Mouse (Mus musculus) limb, embryonic 12.5 days (tissue): ENCODE results near the gene Zkscan14. TPM values are rescaled to one million over a fixed set of nuclear protein-coding genes. Genes with fewer than 3 reads are reported as not detected.

Experiments
- ATAC-seq: fragments of 200-750 bp; cut with Nextera tagmentation; 2 replicates; pipeline ENCODE4 v1.8.0; 2017; ENCODE audit warnings: low read depth, moderate TSS enrichment; ENCODE audit not compliant: insufficient number of reproducible peaks, insufficient read depth, low FRiP score, low TSS enrichment
- H3K27ac ChIP-seq: fragments of 300-500 bp; sonication (generic); 2 replicates; pipeline ENCODE4 v1.5.1; 2016; ENCODE audit warnings: mild to moderate bottlenecking, moderate library complexity
- H3K27me3 ChIP-seq: fragments of 300-500 bp; sonication (generic); 2 replicates; pipeline ENCODE4 v1.6.1; 2016; ENCODE audit warnings: mild to moderate bottlenecking, moderate library complexity
- H3K36me3 ChIP-seq: fragments of 300-500 bp; sonication (generic); 2 replicates; pipeline ENCODE4 v1.6.1; 2016; ENCODE audit warnings: mild to moderate bottlenecking, moderate library complexity
- H3K4me1 ChIP-seq: fragments of 300-500 bp; sonication (generic); replicated peaks from 2 replicates; pipeline ENCODE4 v1.6.1; 2016
- H3K4me2 ChIP-seq: fragments of 300-500 bp; sonication (generic); 2 replicates; pipeline ENCODE4 v1.6.1; 2016; ENCODE audit warnings: mild to moderate bottlenecking, moderate library complexity
- H3K4me3 ChIP-seq: fragments of 300-500 bp; sonication (generic); replicated peaks from 2 replicates; pipeline ENCODE4 v1.5.1; 2016; ENCODE audit warnings: mild to moderate bottlenecking
- H3K9ac ChIP-seq: fragments of 300-500 bp; sonication (generic); replicated peaks from 2 replicates; pipeline ENCODE4 v1.6.1; 2016; ENCODE audit warnings: mild to moderate bottlenecking, moderate library complexity
- H3K9me3 ChIP-seq: fragments of 300-500 bp; sonication (generic); 2 replicates; pipeline ENCODE4 v1.6.1; 2016; ENCODE audit warnings: mild to moderate bottlenecking, moderate library complexity
- WGBS: fragments of 180-500 bp; shearing (Covaris S2); methylation state at CpG from one replicate; pipeline ENCODE4 v1.1.7; 2016; 5-methylcytosine and 5-hydroxymethylcytosine counted together
- polyA plus RNA-seq: library from polyadenylated mRNA; unstranded; fragments of >200 nt; fragmentation: Nextera tagmentation; extraction: Ambion mirVana; gene quantifications from 2 replicates; pipeline ENCODE4 v1.2.1, GENCODE M21; 2016

Zkscan14 gene
- polyA plus RNA-seq, 1 experiment from 2014 or later: 9.1 TPM

DNA sequence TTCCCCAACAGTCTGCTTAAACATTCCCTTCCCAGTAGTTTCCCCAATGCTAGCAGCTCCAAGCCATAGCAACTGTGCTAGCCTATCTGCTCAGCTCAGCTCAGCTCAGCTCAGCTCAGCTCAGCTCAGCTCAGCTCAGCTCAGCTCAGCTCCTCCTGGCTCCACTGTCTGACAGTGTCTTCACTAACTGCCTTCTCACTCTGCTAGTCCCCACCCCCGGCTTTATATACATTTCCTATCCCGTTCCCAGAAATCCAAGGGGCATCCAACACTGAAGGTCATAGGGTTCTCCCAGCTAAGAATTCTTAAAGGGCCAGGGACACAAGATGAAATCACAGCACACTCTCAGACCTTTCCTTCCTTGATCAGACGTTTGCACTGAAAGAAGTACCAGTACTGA, 37.0 kb downstream of the Zkscan14 start:
- Histone ChIP-seq H3K27ac (no peak overlapping the region), H3K27me3 (no peaks in the 10 kb centered on the region), H3K4me1 (peaks cover 23% of the 10 kb centered on the region), H3K9ac (0 out of 2 replicates have a peak overlapping the region, but pooled peaks have one; percentile 8), H3K4me3 (no peak overlapping the region), H3K9me3 (no peaks in the 10 kb centered on the region), H3K36me3 (peaks cover 53% of the 10 kb centered on the region), H3K4me2 (no peak overlapping the region)
- 69% methylated on average over 3 of the region's 3 CpGs for WGBS
- ATAC-seq: no peak

DNA sequence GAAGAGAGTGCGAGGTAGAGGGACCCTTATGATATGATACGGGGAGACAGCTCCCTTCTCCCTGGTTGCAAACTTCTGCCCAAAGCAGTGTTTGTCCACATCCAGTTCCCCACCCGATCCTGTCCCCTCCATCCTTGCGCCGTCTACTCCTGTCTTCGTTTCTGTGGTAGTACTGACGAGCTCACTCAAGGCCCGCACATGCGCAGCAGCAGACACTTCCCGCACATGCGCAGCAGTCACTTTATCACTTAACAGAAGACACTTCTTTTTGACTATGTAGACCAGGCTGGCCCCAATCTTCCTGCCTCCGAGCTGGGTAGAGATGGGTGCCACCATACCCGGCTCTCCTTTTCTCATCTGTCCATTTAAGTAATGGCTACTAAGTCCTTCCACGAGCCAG, 40.3 kb downstream of the Zkscan14 start:
- H3K4me3 ChIP-seq: no peak overlapping the region
- WGBS: 93% methylated on average over 14 of the region's 14 CpGs
- no peak overlapping the region for H3K27ac ChIP-seq
- H3K27me3 ChIP-seq: no peaks in the 10 kb centered on the region
- no peaks in the 10 kb centered on the region for H3K9me3 ChIP-seq
- H3K4me1 ChIP-seq: peaks cover 9% of the 10 kb centered on the region
- H3K4me2 ChIP-seq: no peak overlapping the region
- no peak for ATAC-seq
- no peak overlapping the region for H3K9ac ChIP-seq
- H3K36me3 ChIP-seq: peaks cover 85% of the 10 kb centered on the region

DNA sequence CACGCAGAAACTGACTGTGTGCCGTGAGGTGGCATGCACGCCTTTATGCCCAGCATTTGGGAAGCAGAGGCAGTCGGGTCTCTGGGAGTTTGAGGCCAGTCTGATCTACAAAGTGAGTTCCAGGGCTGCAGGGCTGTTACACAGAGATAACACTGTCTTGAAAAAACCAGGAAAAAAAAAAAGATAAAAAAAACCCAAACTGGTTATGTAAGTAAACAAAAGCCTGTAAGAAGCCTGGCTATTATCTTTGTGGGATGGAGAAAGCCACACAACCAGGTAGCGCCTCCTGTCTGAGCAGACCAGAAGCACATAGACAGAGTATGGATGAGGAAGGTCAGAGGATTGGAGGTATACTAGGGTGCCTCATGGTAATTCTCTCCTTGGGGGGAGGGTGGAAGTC, 49.0 kb downstream of the Zkscan14 start:
- no peak overlapping the region for H3K4me3 ChIP-seq
- peaks cover 96% of the 10 kb centered on the region for H3K36me3 ChIP-seq
- no peaks in the 10 kb centered on the region for H3K27me3 ChIP-seq
- no peak overlapping the region for H3K27ac ChIP-seq
- 96% methylated on average over 5 of the region's 5 CpGs for WGBS
- no peaks in the 10 kb centered on the region for H3K4me1 ChIP-seq
- no peak overlapping the region for H3K4me2 ChIP-seq
- H3K9ac ChIP-seq: no peak overlapping the region
- no peak for ATAC-seq
- no peaks in the 10 kb centered on the region for H3K9me3 ChIP-seq

DNA sequence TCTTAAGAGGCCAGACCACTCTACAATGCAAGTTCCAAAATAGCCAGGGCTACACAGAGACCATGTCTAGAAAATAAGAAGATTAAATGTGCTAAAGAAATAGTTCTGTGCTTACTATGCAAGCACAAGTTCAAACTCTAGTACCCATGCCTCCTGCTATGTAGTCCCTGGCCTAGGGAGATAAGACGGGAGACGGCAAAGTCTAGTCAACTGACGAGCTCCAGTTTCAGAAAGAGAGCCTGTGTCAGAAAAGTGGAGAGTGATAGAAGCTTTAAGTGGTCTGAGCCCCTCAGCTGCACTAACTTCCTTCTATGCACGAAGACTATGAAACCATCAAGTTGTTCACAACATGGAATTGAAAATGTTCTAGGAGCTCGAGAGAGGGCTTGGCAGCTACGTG, 52.4 kb downstream of the Zkscan14 start:
- Histone ChIP-seq H3K4me1 (no peaks in the 10 kb centered on the region), H3K27me3 (no peaks in the 10 kb centered on the region), H3K27ac (no peak overlapping the region), H3K4me2 (no peak overlapping the region), H3K4me3 (no peak overlapping the region), H3K36me3 (peaks cover 100% of the 10 kb centered on the region), H3K9me3 (no peaks in the 10 kb centered on the region), H3K9ac (no peak overlapping the region)
- no peak for ATAC-seq
- WGBS: 87% methylated on average over 6 of the region's 6 CpGs

DNA sequence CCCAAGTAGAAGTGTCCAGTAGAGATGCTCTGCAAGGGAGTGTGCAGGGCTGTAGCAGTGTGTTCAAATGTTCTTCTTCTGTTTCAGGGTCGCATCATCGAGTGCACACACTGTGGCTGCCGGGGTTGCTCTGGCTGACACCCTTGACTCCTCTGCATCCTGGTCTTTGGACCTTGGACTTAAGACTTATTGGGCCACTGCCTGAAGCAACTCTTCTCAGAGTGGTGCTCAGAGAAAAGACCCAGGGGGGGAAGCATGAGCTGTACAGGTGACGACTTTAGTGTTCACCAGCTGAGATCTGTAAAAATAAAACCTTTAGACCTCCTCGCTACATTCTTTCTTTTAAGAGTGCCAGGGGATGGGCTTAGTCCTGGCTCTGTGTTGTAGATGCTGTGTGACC, 53.9 kb downstream of the Zkscan14 start:
- H3K27ac ChIP-seq: no peak overlapping the region
- H3K4me3 ChIP-seq: no peak overlapping the region
- no peaks in the 10 kb centered on the region for H3K4me1 ChIP-seq
- H3K4me2 ChIP-seq: no peak overlapping the region
- H3K36me3 ChIP-seq: peaks cover 100% of the 10 kb centered on the region
- H3K9me3 ChIP-seq: no peaks in the 10 kb centered on the region
- no peaks in the 10 kb centered on the region for H3K27me3 ChIP-seq
- WGBS: 89% methylated on average over 5 of the region's 5 CpGs
- H3K9ac ChIP-seq: no peak overlapping the region
- ATAC-seq: no peak

Other genes starting within 250 kb of the Zkscan14 start
- gene Smurf1, start 236.0 kb downstream of the Zkscan14 start, polyA plus RNA-seq: 23.3 and 25.5 TPM in 2 replicates
- gene Gm4871, start 169.1 kb downstream of the Zkscan14 start, polyA plus RNA-seq: not detected in 2 replicates
- not detected in 2 replicates for gene 1700018F24Rik, start 158.9 kb downstream of the Zkscan14 start, polyA plus RNA-seq
- gene Arpc1a, start 118.0 kb downstream of the Zkscan14 start, polyA plus RNA-seq: 139 and 142 TPM in 2 replicates
- 0.36 and 0.41 TPM in 2 replicates for gene Kpna7, start 117.8 kb downstream of the Zkscan14 start, polyA plus RNA-seq
- 131 and 151 TPM in 2 replicates for gene Arpc1b, start 87.7 kb downstream of the Zkscan14 start, polyA plus RNA-seq
- gene Pdap1, start 61.6 kb downstream of the Zkscan14 start, polyA plus RNA-seq: 132 and 145 TPM in 2 replicates
- gene Bud31, start 61.5 kb downstream of the Zkscan14 start, polyA plus RNA-seq: 250 and 254 TPM in 2 replicates
- gene Ptcd1, start 34.8 kb downstream of the Zkscan14 start, polyA plus RNA-seq: 18.5 and 20.4 TPM in 2 replicates
- 65.9 and 67.2 TPM in 2 replicates for gene Cpsf4, start 34.7 kb downstream of the Zkscan14 start, polyA plus RNA-seq
- 603 and 604 TPM in 2 replicates for gene Atp5j2, start 9.8 kb downstream of the Zkscan14 start, polyA plus RNA-seq
- 21.5 and 21.8 TPM in 2 replicates for gene Zkscan5, start 2.7 kb upstream of the Zkscan14 start, polyA plus RNA-seq
- gene Zfp655, start 29.8 kb upstream of the Zkscan14 start, polyA plus RNA-seq: 34.2 and 34.8 TPM in 2 replicates
- 0.38 and 0.46 TPM in 2 replicates for gene Zscan25, start 78.6 kb upstream of the Zkscan14 start, polyA plus RNA-seq
- gene Cyp3a57, start 143.4 kb upstream of the Zkscan14 start, polyA plus RNA-seq: not detected in 2 replicates